Mouse (Mus musculus) thymus, adult 2 months (tissue): ENCODE data around the gene Fhl5. TPM values are rescaled to one million over a fixed set of nuclear protein-coding genes. Genes with fewer than 3 reads are reported as not detected.
"Not testable (repeated sequence)": the region's sequence is repeated elsewhere in the genome, so short reads cannot be mapped to it uniquely, and the experiment has no call there.

Experiments
- DNase-seq: peaks from one replicate; pipeline ENCODE4 v3.0.0; 2021
- H3K27ac ChIP-seq: fragments of 200-500 bp; 2 replicates; pipeline ENCODE4 v1.5.1; 2012; ENCODE audit warnings: low read length, control low read depth; ENCODE audit not compliant: control insufficient read depth, insufficient read depth
- H3K27me3 ChIP-seq: fragments of 200-500 bp; 2 replicates; pipeline ENCODE4 v1.6.1; 2012; ENCODE audit warnings: mild to moderate bottlenecking, low read length, moderate library complexity, mixed read lengths; ENCODE audit not compliant: control insufficient read depth, insufficient read depth
- H3K36me3 ChIP-seq: fragments of 200-500 bp; 2 replicates; pipeline ENCODE4 v1.6.1; 2012; ENCODE audit warnings: mild to moderate bottlenecking, low read length, moderate library complexity; ENCODE audit not compliant: control insufficient read depth, insufficient read depth
- H3K4me1 ChIP-seq: fragments of 200-500 bp; replicated peaks from 2 replicates; pipeline ENCODE4 v1.6.1; 2012; ENCODE audit warnings: low read length; ENCODE audit not compliant: control insufficient read depth, insufficient read depth
- H3K4me3 ChIP-seq: fragments of 200-500 bp; 2 replicates; pipeline ENCODE4 v1.5.1; 2012; ENCODE audit warnings: mild to moderate bottlenecking, low read length, control low read depth, moderate library complexity; ENCODE audit not compliant: control insufficient read depth, insufficient read depth
- CTCF ChIP-seq: fragments of 200-500 bp; IDR thresholded peaks from 2 replicates; pipeline ENCODE4 v1.5.1; 2012; ENCODE audit warnings: mild to moderate bottlenecking, control low read depth, low read length, moderate library complexity, borderline replicate concordance; ENCODE audit not compliant: control insufficient read depth, poor library complexity, insufficient read depth; ENCODE audit errors: extremely low read depth
- POLR2A ChIP-seq: fragments of 200-500 bp; IDR thresholded peaks from 2 replicates; pipeline ENCODE4 v1.6.1; 2012; ENCODE audit warnings: mild to moderate bottlenecking, low read length, control low read depth, moderate library complexity; ENCODE audit not compliant: control insufficient read depth, poor library complexity, insufficient read depth; ENCODE audit errors: extremely low read depth
- WGBS: fragments of 180-500 bp; shearing (Covaris S2); methylation state at CpG from one replicate; pipeline ENCODE4 v1.1.7; 2018; 5-methylcytosine and 5-hydroxymethylcytosine counted together
- polyA plus RNA-seq: library from polyadenylated mRNA; depleted of rRNA; stranded (reverse); fragments of >200 nt; gene quantifications from 2 replicates; pipeline ENCODE4 v1.2.3, GENCODE M21; 2012

Fhl5 gene
- polyA plus RNA-seq, 1 experiment: 0.20 TPM

GRCm38 (mm10) chr4:25267144-25267543 is 24.5 kb upstream of the Fhl5 start:
- H3K4me1 ChIP-seq: no peaks in the 10 kb centered on the region
- DNase-seq: no peak
- H3K36me3 ChIP-seq: peaks cover 21% of the 10 kb centered on the region
- H3K4me3 ChIP-seq: no peak overlapping the region
- no peak overlapping the region for H3K27ac ChIP-seq
- H3K27me3 ChIP-seq: no peaks in the 10 kb centered on the region
- TF ChIP-seq POLR2A (no peak), CTCF (no peak)
- WGBS: 99% methylated on average over 3 of the region's 3 CpGs

GRCm38 (mm10) chr4:25257822-25258398 is 15.2 kb upstream of the Fhl5 start:
- Histone ChIP-seq H3K27me3 (no peaks in the 10 kb centered on the region), H3K4me3 (no peak overlapping the region), H3K4me1 (no peaks in the 10 kb centered on the region), H3K27ac (no peak overlapping the region), H3K36me3 (peaks cover 38% of the 10 kb centered on the region)
- DNase-seq: no peak
- 91% methylated on average over 7 of the region's 7 CpGs for WGBS
- TF ChIP-seq CTCF: no peak
- TF ChIP-seq POLR2A: no peak

- H3K36me3 ChIP-seq, H3K4me3 ChIP-seq, H3K27ac ChIP-seq, H3K27me3 ChIP-seq, DNase-seq, H3K4me1 ChIP-seq: not testable (repeated sequence)
- 93% methylated on average over 1 of the region's 1 CpGs for WGBS
Measured at GRCm38 (mm10) chr4:25235663-25236062, 7.0 kb downstream of the Fhl5 start.

- not testable (repeated sequence) for H3K36me3 ChIP-seq, DNase-seq, H3K27me3 ChIP-seq, H3K27ac ChIP-seq, H3K4me1 ChIP-seq, H3K4me3 ChIP-seq
- WGBS: 91% methylated on average over 1 of the region's 1 CpGs
Measured at GRCm38 (mm10) chr4:25233767-25234166, 8.9 kb downstream of the Fhl5 start.

GRCm38 (mm10) chr4:25232546-25232945 is 10.1 kb downstream of the Fhl5 start:
- no peak overlapping the region for H3K27ac ChIP-seq
- DNase-seq: no peak
- H3K27me3 ChIP-seq: no peaks in the 10 kb centered on the region
- 95% methylated on average over 3 of the region's 3 CpGs for WGBS
- no peak overlapping the region for H3K4me3 ChIP-seq
- TF ChIP-seq POLR2A (no peak), CTCF (no peak)
- no peaks in the 10 kb centered on the region for H3K36me3 ChIP-seq
- H3K4me1 ChIP-seq: no peaks in the 10 kb centered on the region

GRCm38 (mm10) chr4:25227527-25227926 is 15.1 kb downstream of the Fhl5 start:
- no peaks in the 10 kb centered on the region for H3K36me3 ChIP-seq
- no peaks in the 10 kb centered on the region for H3K4me1 ChIP-seq
- no peak overlapping the region for H3K4me3 ChIP-seq
- DNase-seq: no peak
- no peaks in the 10 kb centered on the region for H3K27me3 ChIP-seq
- 18% methylated on average over 1 of the region's 1 CpGs for WGBS
- no peak for TF ChIP-seq CTCF
- no peak for TF ChIP-seq POLR2A
- H3K27ac ChIP-seq: no peak overlapping the region

- Histone ChIP-seq H3K27ac (no peak overlapping the region), H3K4me3 (no peak overlapping the region), H3K36me3 (no peaks in the 10 kb centered on the region), H3K4me1 (no peaks in the 10 kb centered on the region), H3K27me3 (no peaks in the 10 kb centered on the region)
- TF ChIP-seq CTCF: no peak
- no peak for DNase-seq
Measured at GRCm38 (mm10) chr4:25221927-25222326, 20.7 kb downstream of the Fhl5 start.
